Mouse (Mus musculus): ENCODE measurements at regions not wholly inside any gene's neighbourhood (a gene's known extent, or its start where the extent isn't known, plus 50 kb on each side); places are given as distances from the start of the nearest gene placed in this dataset.

DNA sequence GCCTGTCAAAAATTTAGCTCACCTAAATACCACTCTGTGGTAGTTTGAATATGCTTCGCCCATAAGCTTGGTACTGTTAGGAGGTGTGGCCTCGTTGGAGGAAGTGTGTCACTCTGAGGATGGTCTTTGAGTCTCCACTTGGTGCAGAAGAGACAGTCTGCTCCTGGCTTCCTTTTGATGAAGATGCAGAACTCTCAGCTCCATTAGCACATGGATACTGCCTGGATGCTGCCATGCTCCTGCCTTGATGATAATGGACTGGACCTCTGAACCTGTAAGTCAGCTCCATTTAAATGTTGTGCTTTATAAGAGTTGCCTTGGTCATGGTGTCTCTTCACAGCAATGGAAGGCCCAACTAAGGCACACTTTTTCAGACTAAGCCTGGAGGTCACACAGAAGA lies 56.9 kb upstream of the Pik3r1 start:
- no peaks in the 10 kb centered on the region for H3K36me3 ChIP-seq (ENCODE audit: control insufficient read depth, insufficient read depth, low read length)
- H3K4me1 ChIP-seq (ENCODE audit: control insufficient read depth, insufficient read depth, low read length), result no peaks in the 10 kb centered on the region
- H3K9ac ChIP-seq (ENCODE audit: low read depth, low read length), result no peak overlapping the region
- H3K27me3 ChIP-seq (ENCODE audit: control insufficient read depth, insufficient read depth, low read length), result no peaks in the 10 kb centered on the region
- H3K79me2 ChIP-seq (ENCODE audit: control insufficient read depth, insufficient read depth, low read length), result no peaks in the 10 kb centered on the region
- no peak for DNase-seq (ENCODE audit: extremely low read depth, low read depth, low spot score)
- no peak overlapping the region for H3K4me3 ChIP-seq (ENCODE audit: insufficient read depth, low read depth, low read length)
- no peak overlapping the region for H3K27ac ChIP-seq (replicated peaks; ENCODE audit: insufficient read depth, low read depth, low read length)
- WGBS, result 97% methylated on average over 2 of the region's 2 CpGs
- TF ChIP-seq POLR2A (IDR thresholded peaks at IDR 0.05; ENCODE audit: extremely low read depth, insufficient read depth, low read length), result no peak
- no peak for TF ChIP-seq CTCF (IDR thresholded peaks at IDR 0.05; ENCODE audit: low read depth, low read length)

DNA sequence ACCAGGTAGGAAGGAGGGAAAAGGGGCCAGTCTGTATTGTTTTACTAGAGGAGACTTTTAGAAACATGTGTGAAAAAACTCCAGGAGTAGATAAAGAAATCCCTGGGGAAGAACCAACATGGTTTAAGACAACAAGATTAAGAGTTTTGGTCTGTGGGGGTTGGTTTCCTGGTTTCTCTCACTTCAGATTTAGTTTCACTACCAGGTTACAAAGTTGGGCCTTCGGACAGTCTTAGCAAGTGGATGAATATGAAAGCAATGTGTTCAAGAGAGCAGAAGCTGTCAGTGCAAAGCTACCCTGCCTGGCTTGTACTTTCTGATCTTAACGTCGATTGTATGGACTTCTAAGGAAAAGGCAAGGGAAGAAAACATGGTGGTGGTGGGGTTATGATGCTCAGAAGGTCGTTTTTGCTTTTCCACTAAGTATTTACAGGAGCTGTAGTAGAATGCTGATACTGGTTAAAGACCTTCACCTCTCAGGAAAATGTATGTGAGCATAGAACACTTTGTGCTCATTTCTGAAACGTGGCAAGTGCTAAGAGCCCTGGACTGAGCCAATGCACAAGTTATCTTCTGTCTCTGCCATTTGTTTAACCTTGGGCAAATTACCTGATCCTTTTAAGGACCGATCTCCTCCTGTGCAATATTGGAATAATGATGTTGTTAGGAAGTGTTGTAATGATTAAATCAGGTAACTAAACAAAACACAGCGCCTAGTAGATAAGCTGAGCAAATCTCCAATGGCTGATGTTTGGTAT lies 64.0 kb upstream of the Pik3r1 start:
- WGBS, result 41% methylated on average over 7 of the region's 7 CpGs
- Histone ChIP-seq H3K27me3 (ENCODE audit: control insufficient read depth, insufficient read depth, low read length) (no peaks in the 10 kb centered on the region), H3K27ac (replicated peaks; ENCODE audit: insufficient read depth, low read depth, low read length) (no peak overlapping the region), H3K36me3 (ENCODE audit: control insufficient read depth, insufficient read depth, low read length) (no peaks in the 10 kb centered on the region), H3K79me2 (ENCODE audit: control insufficient read depth, insufficient read depth, low read length) (no peaks in the 10 kb centered on the region), H3K4me1 (ENCODE audit: control insufficient read depth, insufficient read depth, low read length) (peaks cover 4% of the 10 kb centered on the region; the same call in 1 of the 2 replicates), H3K4me3 (ENCODE audit: insufficient read depth, low read depth, low read length) (no peak overlapping the region), H3K9ac (ENCODE audit: low read depth, low read length) (no peak overlapping the region)
- TF ChIP-seq POLR2A (IDR thresholded peaks at IDR 0.05; ENCODE audit: extremely low read depth, insufficient read depth, low read length) (no peak), CTCF (IDR thresholded peaks at IDR 0.05; ENCODE audit: low read depth, low read length) (no peak)
- DNase-seq (ENCODE audit: extremely low read depth, low read depth, low spot score), result peak; percentile 80

DNA sequence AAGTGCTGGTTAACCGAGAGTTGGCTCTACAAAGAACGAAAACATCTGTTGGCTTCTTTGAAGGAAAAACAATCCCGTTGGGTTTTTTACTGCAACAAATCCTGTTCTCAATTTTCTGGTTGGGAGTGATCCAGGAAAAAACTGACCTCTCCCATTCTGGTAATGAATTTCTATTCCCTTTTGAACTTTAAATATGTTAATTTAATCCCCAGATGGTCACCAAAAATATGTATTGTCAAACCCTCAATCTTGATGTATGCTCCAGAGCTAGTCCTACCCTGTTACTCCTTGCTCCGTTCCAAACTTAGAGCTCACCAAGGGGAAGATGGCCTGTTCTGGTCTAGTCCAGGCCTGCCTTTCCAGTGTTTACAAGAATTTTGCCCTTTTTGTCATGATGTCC lies 66.5 kb upstream of the Pik3r1 start:
- no peaks in the 10 kb centered on the region for H3K79me2 ChIP-seq (ENCODE audit: control insufficient read depth, insufficient read depth, low read length)
- TF ChIP-seq CTCF (IDR thresholded peaks at IDR 0.05; ENCODE audit: low read depth, low read length), result no peak
- TF ChIP-seq POLR2A (IDR thresholded peaks at IDR 0.05; ENCODE audit: extremely low read depth, insufficient read depth, low read length), result no peak
- H3K4me3 ChIP-seq (ENCODE audit: insufficient read depth, low read depth, low read length), result no peak overlapping the region
- H3K36me3 ChIP-seq (ENCODE audit: control insufficient read depth, insufficient read depth, low read length), result no peaks in the 10 kb centered on the region
- H3K27me3 ChIP-seq (ENCODE audit: control insufficient read depth, insufficient read depth, low read length), result no peaks in the 10 kb centered on the region
- 87% methylated on average over 4 of the region's 4 CpGs for WGBS
- no peak for DNase-seq (ENCODE audit: extremely low read depth, low read depth, low spot score)
- H3K27ac ChIP-seq (replicated peaks; ENCODE audit: insufficient read depth, low read depth, low read length), result no peak overlapping the region
- H3K9ac ChIP-seq (ENCODE audit: low read depth, low read length), result no peak overlapping the region
- peaks cover 4% of the 10 kb centered on the region; the same call in 1 of the 2 replicates for H3K4me1 ChIP-seq (ENCODE audit: control insufficient read depth, insufficient read depth, low read length)

DNA sequence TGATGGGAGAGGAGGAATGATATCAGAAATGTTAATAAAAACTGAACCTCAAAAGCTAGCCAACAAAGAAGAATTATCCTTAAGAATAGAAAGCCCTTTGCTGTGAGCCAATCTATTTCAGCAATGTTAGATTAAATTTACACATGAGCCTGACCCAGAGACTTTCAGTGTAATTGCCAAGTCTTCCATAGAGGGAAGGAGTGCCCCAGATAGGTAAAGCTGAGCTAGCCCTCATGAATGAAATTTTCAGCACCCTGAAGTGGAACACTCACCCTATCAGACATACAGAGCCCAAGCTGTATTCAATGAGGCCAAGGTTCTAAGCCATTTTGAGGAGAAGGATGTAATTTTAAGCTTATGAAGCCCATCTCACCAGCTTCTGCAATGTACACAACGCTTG lies 69.0 kb upstream of the Pik3r1 start:
- Histone ChIP-seq H3K4me3 (ENCODE audit: insufficient read depth, low read depth, low read length) (no peak overlapping the region), H3K79me2 (ENCODE audit: control insufficient read depth, insufficient read depth, low read length) (no peaks in the 10 kb centered on the region), H3K9ac (ENCODE audit: low read depth, low read length) (no peak overlapping the region), H3K36me3 (ENCODE audit: control insufficient read depth, insufficient read depth, low read length) (no peaks in the 10 kb centered on the region), H3K27ac (replicated peaks; ENCODE audit: insufficient read depth, low read depth, low read length) (no peak overlapping the region), H3K4me1 (ENCODE audit: control insufficient read depth, insufficient read depth, low read length) (peaks cover 4% of the 10 kb centered on the region; the same call in 1 of the 2 replicates), H3K27me3 (ENCODE audit: control insufficient read depth, insufficient read depth, low read length) (no peaks in the 10 kb centered on the region)
- WGBS, result 94% methylated on average over 1 of the region's 1 CpGs
- DNase-seq (ENCODE audit: extremely low read depth, low read depth, low spot score), result no peak
- TF ChIP-seq POLR2A (IDR thresholded peaks at IDR 0.05; ENCODE audit: extremely low read depth, insufficient read depth, low read length) (no peak), CTCF (IDR thresholded peaks at IDR 0.05; ENCODE audit: low read depth, low read length) (no peak)

DNA sequence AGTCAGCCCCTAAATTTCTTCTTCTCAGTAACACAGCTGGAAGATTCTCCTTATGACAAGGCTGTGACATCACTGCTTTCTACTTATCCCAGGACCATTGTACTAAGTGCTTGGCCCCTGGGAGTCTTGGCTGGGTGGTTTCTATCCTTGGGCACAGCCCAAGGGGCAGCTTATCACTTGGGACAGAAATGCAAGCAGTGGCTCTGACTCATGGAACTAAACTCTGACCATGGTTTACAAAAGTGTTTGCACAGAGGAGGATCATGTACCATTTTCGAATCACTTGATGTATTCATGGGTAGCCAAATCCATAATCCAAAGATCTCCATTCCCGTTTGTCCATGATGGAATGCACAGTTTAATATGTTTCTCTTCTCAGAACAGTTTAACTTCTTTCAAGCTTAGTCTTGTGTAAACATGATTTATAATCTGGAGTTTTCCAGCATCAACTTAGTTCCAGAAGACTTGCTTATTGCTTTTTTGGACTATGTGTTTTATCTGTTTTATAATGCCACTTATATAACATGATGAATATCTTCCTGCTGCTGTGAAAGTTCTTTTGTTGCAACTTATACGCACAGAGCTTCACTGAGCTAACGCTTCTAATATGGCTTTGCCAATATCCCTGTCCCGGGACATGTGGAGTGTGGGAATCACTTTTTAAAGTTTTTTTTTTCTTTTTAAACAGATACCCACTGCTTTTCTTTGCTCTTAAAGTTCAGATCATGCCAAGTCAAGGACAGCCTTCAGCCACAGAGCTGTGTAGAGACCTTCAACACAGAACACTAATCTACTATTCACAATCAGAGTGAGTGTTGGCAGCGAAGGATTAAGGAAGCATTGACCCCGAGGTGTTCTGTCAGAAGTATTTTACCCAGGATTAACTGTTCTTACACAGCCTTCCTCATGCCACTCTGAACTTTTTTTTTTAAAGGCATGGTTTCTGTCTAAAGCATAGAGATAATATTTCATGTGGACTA lies 76.7 kb upstream of the Pik3r1 start:
- no peaks in the 10 kb centered on the region for H3K27me3 ChIP-seq (ENCODE audit: control insufficient read depth, insufficient read depth, low read length)
- H3K79me2 ChIP-seq (ENCODE audit: control insufficient read depth, insufficient read depth, low read length), result no peaks in the 10 kb centered on the region
- no peak overlapping the region for H3K9ac ChIP-seq (ENCODE audit: low read depth, low read length)
- 71% methylated on average over 7 of the region's 7 CpGs for WGBS
- no peak for DNase-seq (ENCODE audit: extremely low read depth, low read depth, low spot score)
- H3K4me3 ChIP-seq (ENCODE audit: insufficient read depth, low read depth, low read length), result no peak overlapping the region
- no peak overlapping the region for H3K27ac ChIP-seq (replicated peaks; ENCODE audit: insufficient read depth, low read depth, low read length)
- TF ChIP-seq POLR2A (IDR thresholded peaks at IDR 0.05; ENCODE audit: extremely low read depth, insufficient read depth, low read length) (no peak), CTCF (IDR thresholded peaks at IDR 0.05; ENCODE audit: low read depth, low read length) (no peak)
- no peaks in the 10 kb centered on the region for H3K36me3 ChIP-seq (ENCODE audit: control insufficient read depth, insufficient read depth, low read length)
- peaks cover 17% of the 10 kb centered on the region; the same call in 1 of the 2 replicates for H3K4me1 ChIP-seq (ENCODE audit: control insufficient read depth, insufficient read depth, low read length)

Data from liver, adult 2 months (tissue).